In genomic region chr13:92636910-92637275, GRCm38 (mm10) we compare ENCODE assay signal across 8 mouse cellular contexts. TPM values are rescaled to one million over a fixed set of nuclear protein-coding genes. Genes with fewer than 3 reads are reported as not detected.
DNase-seq lines count a peak whose midpoint lies in the region; ATAC-seq and TF ChIP-seq lines count a peak whose summit lies in the region.

No protein-coding gene starts in this region.

- peak; percentile 82 for ATAC-seq in liver, embryonic 16.5 days (ENCODE audit: low read depth)
- ATAC-seq in neural tube, embryonic 11.5 days (ENCODE audit: insufficient read depth, low FRiP score, low TSS enrichment): peak; percentile 73

- no peaks in the 10 kb centered on the region for H3K36me3 ChIP-seq in heart, embryonic 10.5 days
- no peaks in the 10 kb centered on the region for H3K36me3 ChIP-seq in liver, embryonic 16.5 days (ENCODE audit: control insufficient read depth, insufficient read depth)
- H3K36me3 ChIP-seq in neural tube, embryonic 11.5 days (ENCODE audit: control insufficient read depth, insufficient read depth, low read length): no peaks in the 10 kb centered on the region
- no peaks in the 10 kb centered on the region for H3K36me3 ChIP-seq in thymus, adult 2 months (ENCODE audit: control insufficient read depth, insufficient read depth, low read length)

- peak overlapping the region; percentile 43; the same call in 1 of the 2 replicates for H3K27ac ChIP-seq in layer of hippocampus, adult 2 months
- H3K27ac ChIP-seq in heart, embryonic 10.5 days: peak overlapping the region; percentile 85
- H3K27ac ChIP-seq in liver, embryonic 16.5 days (ENCODE audit: low read length): 0 out of 2 replicates have a peak overlapping the region, but pooled peaks have one; percentile 10
- peak overlapping the region; percentile 51; the same call in 1 of the 2 replicates for H3K27ac ChIP-seq in neural tube, embryonic 11.5 days (ENCODE audit: low read depth, low read length)
- H3K27ac ChIP-seq in thymus, adult 2 months (ENCODE audit: control insufficient read depth, insufficient read depth, low read length): peak overlapping the region; percentile 66; the same call in 1 of the 2 replicates

- H3K9ac ChIP-seq in liver, embryonic 16.5 days (ENCODE audit: low read depth, low read length): no peak overlapping the region
- no peak overlapping the region for H3K9ac ChIP-seq in neural tube, embryonic 11.5 days (ENCODE audit: low read length)

- peak overlapping the region; percentile 33 for H3K4me2 ChIP-seq in liver, embryonic 16.5 days (ENCODE audit: low read depth, low read length)
- H3K4me2 ChIP-seq in neural tube, embryonic 11.5 days (ENCODE audit: low read depth): no peak overlapping the region

- no peaks in the 10 kb centered on the region for H3K27me3 ChIP-seq in heart, embryonic 10.5 days (ENCODE audit: insufficient read depth, poor library complexity, severe bottlenecking)
- no peaks in the 10 kb centered on the region for H3K27me3 ChIP-seq in liver, embryonic 16.5 days (ENCODE audit: control insufficient read depth, insufficient read depth, low read depth, low read length)
- H3K27me3 ChIP-seq in neural tube, embryonic 11.5 days (ENCODE audit: control insufficient read depth, insufficient read depth, low read length): no peaks in the 10 kb centered on the region
- no peaks in the 10 kb centered on the region for H3K27me3 ChIP-seq in thymus, adult 2 months (ENCODE audit: control insufficient read depth, insufficient read depth, low read length)

- H3K9me3 ChIP-seq in heart, embryonic 10.5 days: no peaks in the 10 kb centered on the region
- H3K9me3 ChIP-seq in liver, embryonic 16.5 days (replicated peaks; ENCODE audit: control insufficient read depth, low read length): no peaks in the 10 kb centered on the region
- H3K9me3 ChIP-seq in neural tube, embryonic 11.5 days (ENCODE audit: control insufficient read depth, low read length): no peaks in the 10 kb centered on the region

- peaks cover 49% of the 10 kb centered on the region for H3K4me1 ChIP-seq in heart, embryonic 10.5 days
- H3K4me1 ChIP-seq in liver, embryonic 16.5 days (ENCODE audit: control insufficient read depth, low read depth, low read length): peaks cover 41% of the 10 kb centered on the region
- H3K4me1 ChIP-seq in neural tube, embryonic 11.5 days (ENCODE audit: control insufficient read depth, insufficient read depth, low read length): peaks cover 24% of the 10 kb centered on the region; the same call in 1 of the 2 replicates
- H3K4me1 ChIP-seq in thymus, adult 2 months (replicated peaks; ENCODE audit: control insufficient read depth, insufficient read depth, low read length): peaks cover 41% of the 10 kb centered on the region

- WGBS in heart, embryonic 10.5 days: 6% methylated on average over 7 of the region's 7 CpGs
- 2% methylated on average over 7 of the region's 7 CpGs for WGBS in liver, embryonic 16.5 days (ENCODE audit: insufficient replicate concordance)
- 4% methylated on average over 7 of the region's 7 CpGs for WGBS in neural tube, embryonic 11.5 days
- WGBS in thymus, adult 2 months: 2% methylated on average over 7 of the region's 7 CpGs

- no peak for TF ChIP-seq CTCF in layer of hippocampus, adult 2 months (conservative IDR thresholded peaks at IDR 0.05)
- TF ChIP-seq CTCF in thymus, adult 2 months (IDR thresholded peaks at IDR 0.05; ENCODE audit: borderline replicate concordance, control insufficient read depth, extremely low read depth, insufficient read depth, low read length, poor library complexity): no peak

- DNase-seq in layer of hippocampus, adult 2 months (ENCODE audit: low spot score in 2 of 2): peak; percentile 42 to 55
- DNase-seq in layer of hippocampus, postnatal 25 days (ENCODE audit: extremely low spot score in 1 of 2, low spot score in 1 of 2): no peak
- DNase-seq in embryo, embryonic 11 days: peak; percentile 91
- peak; percentile 85 for DNase-seq in heart, embryonic 10.5 days (ENCODE audit: low spot score)
- peak; percentile 73 to 86 for DNase-seq in kidney, adult 8-10 months
- peak; percentile 75 for DNase-seq in neural tube, embryonic 11.5 days (ENCODE audit: low spot score)
- DNase-seq in thymus, adult 2 months: peak; percentile 70

- H3K4me3 ChIP-seq in layer of hippocampus, adult 2 months: no peak overlapping the region; the same call in 1 of the 2 replicates
- 0 out of 2 replicates have a peak overlapping the region, but pooled peaks have one; percentile 5 for H3K4me3 ChIP-seq in heart, embryonic 10.5 days
- H3K4me3 ChIP-seq in liver, embryonic 16.5 days (ENCODE audit: low read depth, low read length): no peak overlapping the region
- no peak overlapping the region for H3K4me3 ChIP-seq in neural tube, embryonic 11.5 days (ENCODE audit: low read depth, low read length)
- H3K4me3 ChIP-seq in thymus, adult 2 months (ENCODE audit: control insufficient read depth, insufficient read depth, low read length): 0 out of 2 replicates have a peak overlapping the region, but pooled peaks have one; percentile 7

- no peak for TF ChIP-seq POLR2A in thymus, adult 2 months (IDR thresholded peaks at IDR 0.05; ENCODE audit: control insufficient read depth, extremely low read depth, insufficient read depth, low read length, poor library complexity)

RNA-seq across cellular contexts. Expression of gene Serinc5, which starts 26.0 kb away (rescaled TPM):
- 10 to 100 TPM; 67.1 to 72.1 TPM for total RNA-seq in layer of hippocampus, adult 2 months (2021)
- 10 to 100 TPM; 71.1 to 78.5 TPM for total RNA-seq in layer of hippocampus, postnatal 25 days (2021)
- polyA plus RNA-seq in heart, embryonic 10.5 days (2016; fragmentation: Nextera tagmentation; extraction: Ambion mirVana): 14.7 and 15.4 TPM in 2 replicates
- polyA plus RNA-seq in liver, embryonic 16.5 days (2015; fragmentation: Nextera tagmentation; extraction: Ambion mirVana): 21.5 and 21.7 TPM in 2 replicates
- polyA plus RNA-seq in neural tube, embryonic 11.5 days (2014; fragmentation: Nextera tagmentation; extraction: Ambion mirVana): 18.0 and 21.0 TPM in 2 replicates
- 108 and 109 TPM in 2 replicates for polyA plus RNA-seq in thymus, adult 2 months (2012; rRNA removed)

Comparison
In these comparisons a context has a peak if more than half of its experiments do, and no peak if none do; other contexts are left out.
1. DNase-seq: peak in layer of hippocampus, adult 2 months (2 of 2), embryo, embryonic 11 days (single experiment), heart, embryonic 10.5 days (single experiment), kidney, adult 8-10 months (2 of 2), neural tube, embryonic 11.5 days (single experiment) and thymus, adult 2 months (single experiment); none in layer of hippocampus, postnatal 25 days (0 of 2).
2. H3K27ac ChIP-seq: peak in every context shown above with its lines; median percentile 85 in heart, embryonic 10.5 days; 66 in thymus, adult 2 months; 51 in neural tube, embryonic 11.5 days; 43 in layer of hippocampus, adult 2 months; 10 in liver, embryonic 16.5 days.
3. H3K4me3 ChIP-seq: peak in heart, embryonic 10.5 days (single experiment) and thymus, adult 2 months (single experiment); none in layer of hippocampus, adult 2 months (single experiment), liver, embryonic 16.5 days (single experiment) and neural tube, embryonic 11.5 days (single experiment).